Mouse (Mus musculus) B cell, adult 62 days (primary cell): ENCODE data around the gene Gm47841. TPM values are rescaled to one million over a fixed set of nuclear protein-coding genes. Genes with fewer than 3 reads are reported as not detected.

Source experiments
- total RNA-seq: library from RNA; stranded (reverse); gene quantifications from 4 replicates; pipeline ENCODE4 v1.2.4, GENCODE M21; 2023

The Gm47841 gene
- total RNA-seq: not detected in 4 replicates

GRCm38 (mm10) chr15:101047194-101047555, at the start of gene Gm47841:
Gm47841 (minus strand) TSS chr15:101047397.

GRCm38 (mm10) chr15:101077813-101078730, 30.9 kb upstream of the Gm47841 start, which contains the start of gene Fignl2:
Fignl2 (minus strand) TSS chr15:101078567.

Other genes starting within 250 kb of the Gm47841 start
- 0.47 to 2.9 TPM (median 2.4 TPM) in 4 replicates for gene Scn8a, start 177.5 kb downstream of the Gm47841 start, total RNA-seq
- not detected in 4 replicates for gene Fignl2, start 31.2 kb upstream of the Gm47841 start, total RNA-seq
- gene Ankrd33, start 68.4 kb upstream of the Gm47841 start, total RNA-seq: not detected in 4 replicates
- 0.82 to 2.9 TPM (median 1.9 TPM) in 4 replicates for gene Acvrl1, start 81.1 kb upstream of the Gm47841 start, total RNA-seq
- gene Acvr1b, start 126.7 kb upstream of the Gm47841 start, total RNA-seq: 23.6 to 28.5 TPM (median 24.5 TPM) in 4 replicates
- 42.7 to 47.7 TPM (median 45.2 TPM) in 4 replicates for gene Grasp, start 176.8 kb upstream of the Gm47841 start, total RNA-seq
- 576 to 657 TPM (median 622 TPM) in 4 replicates for gene Nr4a1, start 206.9 kb upstream of the Gm47841 start, total RNA-seq
- 64.1 to 70.9 TPM (median 69.3 TPM) in 4 replicates for gene Atg101, start 236.9 kb upstream of the Gm47841 start, total RNA-seq
- gene 6030408B16Rik, start 245.8 kb upstream of the Gm47841 start, total RNA-seq: 0.94 to 1.6 TPM (median 1.3 TPM) in 4 replicates